Mouse (Mus musculus) heart, adult 2 months (tissue): ENCODE data around the gene Sppl2b. TPM values are rescaled to one million over a fixed set of nuclear protein-coding genes. Genes with fewer than 3 reads are reported as not detected.

Experiments
- DNase-seq, 2 experiments: peaks; one replicate each; pipeline ENCODE4 v3.0.0; 2021
- H3K27ac ChIP-seq: fragments of 200-600 bp; 2 replicates; pipeline ENCODE4 v1.8.1; 2022
- H3K27me3 ChIP-seq: fragments of 200-500 bp; 2 replicates; pipeline ENCODE4 v1.6.1; 2012; ENCODE audit warnings: mild to moderate bottlenecking, low read length, inconsistent platforms, mixed read lengths; ENCODE audit not compliant: control insufficient read depth, insufficient read depth
- H3K36me3 ChIP-seq: fragments of 200-500 bp; 2 replicates; pipeline ENCODE4 v1.6.1; 2012; ENCODE audit warnings: low read length, inconsistent platforms; ENCODE audit not compliant: control insufficient read depth, insufficient read depth
- H3K4me1 ChIP-seq: fragments of 200-500 bp; 2 replicates; pipeline ENCODE4 v1.6.1; 2011; ENCODE audit warnings: low read length; ENCODE audit not compliant: control insufficient read depth, insufficient read depth
- H3K4me3 ChIP-seq: fragments of 200-600 bp; 2 replicates; pipeline ENCODE4 v1.8.1; 2022
- H3K79me2 ChIP-seq: fragments of 200-500 bp; replicated peaks from 2 replicates; pipeline ENCODE4 v1.6.1; 2012; ENCODE audit warnings: mild to moderate bottlenecking, inconsistent platforms, low read length, moderate library complexity, mixed read lengths; ENCODE audit not compliant: control insufficient read depth, insufficient read depth
- H3K9ac ChIP-seq: fragments of 200-500 bp; 2 replicates; pipeline ENCODE4 v1.6.1; 2012; ENCODE audit warnings: low read depth, mild to moderate bottlenecking, control low read depth, inconsistent platforms, low read length, mixed read lengths
- CTCF ChIP-seq: fragments of 200-600 bp; IDR thresholded peaks from 2 replicates; pipeline ENCODE4 v1.8.1; 2022; ENCODE audit warnings: antibody characterized with exemption, mild to moderate bottlenecking, moderate library complexity
- EP300 ChIP-seq: fragments of 200-500 bp; IDR thresholded peaks from 2 replicates; pipeline ENCODE4 v1.6.1; 2011; ENCODE audit warnings: low read depth, low read length, control low read depth; ENCODE audit not compliant: insufficient read depth
- POLR2A ChIP-seq: fragments of 200-500 bp; IDR thresholded peaks from 2 replicates; pipeline ENCODE4 v1.6.1; 2011; ENCODE audit warnings: mild to moderate bottlenecking, low read depth, low read length, control low read depth; ENCODE audit not compliant: insufficient read depth
- WGBS: fragments of 180-500 bp; shearing (Covaris S2); methylation state at CpG from one replicate; pipeline ENCODE4 v1.1.7; 2018; 5-methylcytosine and 5-hydroxymethylcytosine counted together
- intact Hi-C: fragments of 180-260 bp; cut with DNase I; formaldehyde crosslinking; loops from one replicate; pipeline ENCODE4 v1.15.1; 2025
- polyA plus RNA-seq: library from polyadenylated mRNA; depleted of rRNA; stranded (reverse); fragments of >200 nt; gene quantifications from 2 replicates; pipeline ENCODE4 v1.2.3, GENCODE M21; 2012
- total RNA-seq, 2 experiments: library from RNA; stranded (reverse); gene quantifications; 2 replicates each; pipeline ENCODE4 v1.2.3; 2021

The Sppl2b gene
- total and polyA plus RNA-seq, 3 experiments: 15.4 to 51.4 (median 16.8) TPM

- Histone ChIP-seq H3K4me1 (no peaks in the 10 kb centered on the region), H3K9ac (no peak overlapping the region), H3K4me3 (no peak overlapping the region), H3K36me3 (no peaks in the 10 kb centered on the region), H3K27ac (no peak overlapping the region), H3K79me2 (no peaks in the 10 kb centered on the region), H3K27me3 (no peaks in the 10 kb centered on the region)
- intact Hi-C loops: loop anchor here (10.0 kb wide), 1 partner anchor 585 kb away; the partner anchor contains the start of gene Ncln
- WGBS: 89% methylated on average over 22 of the region's 22 CpGs
- TF ChIP-seq CTCF (no peak), POLR2A (no peak), EP300 (no peak)
- DNase-seq: no peak
Observed at GRCm38 (mm10) chr10:80909375-80910162, 54.5 kb downstream of the Sppl2b start.

- Histone ChIP-seq H3K27me3 (no peaks in the 10 kb centered on the region), H3K9ac (no peak overlapping the region), H3K4me3 (no peak overlapping the region), H3K27ac (no peak overlapping the region), H3K36me3 (no peaks in the 10 kb centered on the region), H3K4me1 (no peaks in the 10 kb centered on the region), H3K79me2 (no peaks in the 10 kb centered on the region)
- intact Hi-C loops: no loop called here
- DNase-seq: no peak
- no peak for TF ChIP-seq POLR2A
- TF ChIP-seq EP300: no peak
- no peak for TF ChIP-seq CTCF
- 89% methylated on average over 4 of the region's 4 CpGs for WGBS
Observed at GRCm38 (mm10) chr10:80911354-80911753, 56.3 kb downstream of the Sppl2b start.

- Histone ChIP-seq H3K4me1 (no peaks in the 10 kb centered on the region), H3K79me2 (no peaks in the 10 kb centered on the region), H3K36me3 (no peaks in the 10 kb centered on the region), H3K4me3 (no peak overlapping the region), H3K27me3 (no peaks in the 10 kb centered on the region), H3K27ac (no peak overlapping the region), H3K9ac (no peak overlapping the region)
- TF ChIP-seq POLR2A (no peak), CTCF (no peak), EP300 (no peak)
- DNase-seq: no peak
- intact Hi-C loops: no loop called here
Observed at GRCm38 (mm10) chr10:80911891-80912290, 56.8 kb downstream of the Sppl2b start.

- Histone ChIP-seq H3K4me1 (peaks cover 2% of the 10 kb centered on the region; the same call in 1 of the 2 replicates), H3K36me3 (no peaks in the 10 kb centered on the region), H3K79me2 (no peaks in the 10 kb centered on the region), H3K27me3 (no peaks in the 10 kb centered on the region), H3K27ac (no peak overlapping the region), H3K4me3 (no peak overlapping the region), H3K9ac (no peak overlapping the region)
- DNase-seq: no peak
- WGBS: 80% methylated on average over 7 of the region's 8 CpGs
- TF ChIP-seq POLR2A: no peak
- no peak for TF ChIP-seq EP300
- TF ChIP-seq CTCF: no peak
- intact Hi-C loops: no loop called here
Observed at GRCm38 (mm10) chr10:80913364-80914011, 58.4 kb downstream of the Sppl2b start.

GRCm38 (mm10) chr10:80914253-80914656 lies 59.2 kb downstream of the Sppl2b start:
- no peaks in the 10 kb centered on the region for H3K36me3 ChIP-seq
- no peak overlapping the region for H3K4me3 ChIP-seq
- H3K4me1 ChIP-seq: peaks cover 2% of the 10 kb centered on the region; the same call in 1 of the 2 replicates
- H3K27me3 ChIP-seq: no peaks in the 10 kb centered on the region
- TF ChIP-seq POLR2A: no peak
- DNase-seq: no peak
- H3K9ac ChIP-seq: no peak overlapping the region
- H3K27ac ChIP-seq: no peak overlapping the region
- H3K79me2 ChIP-seq: no peaks in the 10 kb centered on the region
- WGBS: 85% methylated on average over 5 of the region's 5 CpGs
- intact Hi-C loops: no loop called here

GRCm38 (mm10) chr10:80915260-80915659 lies 60.2 kb downstream of the Sppl2b start:
- H3K27me3 ChIP-seq: no peaks in the 10 kb centered on the region
- WGBS: 71% methylated on average over 2 of the region's 2 CpGs
- no peak overlapping the region for H3K27ac ChIP-seq
- intact Hi-C loops: no loop called here
- TF ChIP-seq POLR2A (no peak), EP300 (no peak), CTCF (no peak)
- peaks cover 2% of the 10 kb centered on the region; the same call in 1 of the 2 replicates for H3K4me1 ChIP-seq
- DNase-seq: no peak
- H3K79me2 ChIP-seq: no peaks in the 10 kb centered on the region
- no peak overlapping the region for H3K4me3 ChIP-seq
- H3K9ac ChIP-seq: no peak overlapping the region
- no peaks in the 10 kb centered on the region for H3K36me3 ChIP-seq
